Mouse (Mus musculus): ENCODE data around the gene Trex2. TPM values are rescaled to one million over a fixed set of nuclear protein-coding genes. Genes with fewer than 3 reads are reported as not detected.

Trex2 gene
- not detected in 2 replicates for polyA plus RNA-seq (2015; fragmentation: Nextera tagmentation; extraction: Ambion mirVana)

DNA sequence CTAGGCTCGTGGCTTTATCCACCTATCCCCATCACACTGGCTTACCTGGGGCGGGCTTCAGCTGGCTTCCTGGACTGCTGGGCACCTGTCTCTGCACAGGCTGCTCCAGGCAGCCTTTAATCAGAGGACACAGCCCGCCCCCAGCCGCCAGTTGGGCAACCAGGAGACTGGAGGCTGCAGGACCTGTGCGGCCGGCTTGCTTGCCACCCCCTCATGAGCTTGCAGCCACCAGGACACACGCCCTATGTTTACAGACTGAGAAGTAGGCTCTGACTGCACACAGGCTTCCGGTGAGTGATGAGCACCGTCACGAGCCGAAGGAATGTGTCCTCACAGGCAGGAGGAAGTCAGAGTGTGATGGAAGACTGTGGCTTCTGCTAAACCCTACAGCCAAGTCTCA is at the start of gene Trex2:
TSS of gene Trex2 (minus strand) at position 93 of the 400 bp plus-strand sequence.
- Histone ChIP-seq H3K9ac (replicated peaks) (no peak within 1 kb of the TSS), H3K4me1 (no peaks in the 10 kb centered on the region), H3K9me3 (no peaks in the 10 kb centered on the region), H3K36me3 (no peaks in the 10 kb centered on the region), H3K4me3 (no peak within 1 kb of the TSS), H3K27me3 (no peaks in the 10 kb centered on the region), H3K4me2 (replicated peaks) (no peak within 1 kb of the TSS), H3K27ac (replicated peaks) (no peak within 1 kb of the TSS)
- WGBS = 82% methylated on average over 11 of the region's 11 CpGs
- ATAC-seq (replicated peaks) = no peak

DNA sequence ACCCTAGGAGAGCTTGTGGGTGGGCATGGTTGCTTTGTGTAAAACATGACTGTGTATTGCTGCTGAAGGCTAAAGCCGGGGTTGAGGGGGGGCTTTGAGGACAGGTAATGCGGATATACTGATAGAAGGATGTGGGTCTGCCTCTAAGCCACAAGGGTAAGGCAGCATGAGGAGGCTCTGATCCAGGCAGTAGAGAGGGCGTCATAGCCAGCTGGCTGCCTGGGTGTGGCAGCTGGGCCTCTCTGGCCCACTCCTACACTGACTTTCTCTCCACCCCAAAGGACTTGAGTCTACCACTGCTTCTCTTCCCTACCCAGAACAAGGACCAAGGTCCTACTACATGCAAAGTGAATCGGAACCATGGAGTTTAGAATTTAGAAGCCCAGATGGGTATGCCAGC is 49.7 kb upstream of the Trex2 start:
- no peak overlapping the region for H3K9ac ChIP-seq (replicated peaks)
- H3K27me3 ChIP-seq = no peaks in the 10 kb centered on the region
- no peak overlapping the region for H3K27ac ChIP-seq (replicated peaks)
- no peaks in the 10 kb centered on the region for H3K36me3 ChIP-seq
- ATAC-seq (replicated peaks) = no peak
- H3K4me1 ChIP-seq = no peaks in the 10 kb centered on the region
- H3K4me3 ChIP-seq = no peak overlapping the region
- WGBS = 94% methylated on average over 4 of the region's 4 CpGs
- no peaks in the 10 kb centered on the region for H3K9me3 ChIP-seq
- no peak overlapping the region for H3K4me2 ChIP-seq (replicated peaks)

DNA sequence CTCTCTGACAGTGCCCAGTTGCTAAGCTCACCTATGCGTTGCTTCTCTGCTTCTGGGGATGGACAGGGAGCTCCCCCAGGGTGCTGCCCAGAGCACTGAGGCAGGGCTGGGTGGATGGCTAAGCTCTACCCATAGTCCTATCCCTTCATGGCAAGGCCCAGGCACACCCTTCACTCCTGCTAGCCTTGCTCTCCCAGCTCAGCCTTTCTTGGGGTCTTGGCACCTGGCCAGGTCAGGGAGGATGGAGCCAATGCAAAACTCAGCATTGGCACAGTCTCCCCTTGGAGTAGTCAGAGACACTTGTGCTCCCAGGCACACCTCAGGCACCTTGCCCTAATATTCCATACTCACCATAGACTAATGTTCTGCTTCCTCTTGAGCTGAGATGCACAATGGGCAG is 48.9 kb upstream of the Trex2 start:
- no peaks in the 10 kb centered on the region for H3K9me3 ChIP-seq
- no peaks in the 10 kb centered on the region for H3K36me3 ChIP-seq
- no peak overlapping the region for H3K4me3 ChIP-seq
- 95% methylated on average over 1 of the region's 1 CpGs for WGBS
- H3K4me1 ChIP-seq = no peaks in the 10 kb centered on the region
- no peak overlapping the region for H3K27ac ChIP-seq (replicated peaks)
- no peak overlapping the region for H3K9ac ChIP-seq (replicated peaks)
- no peak for ATAC-seq (replicated peaks)
- H3K27me3 ChIP-seq = no peaks in the 10 kb centered on the region
- H3K4me2 ChIP-seq (replicated peaks) = no peak overlapping the region

DNA sequence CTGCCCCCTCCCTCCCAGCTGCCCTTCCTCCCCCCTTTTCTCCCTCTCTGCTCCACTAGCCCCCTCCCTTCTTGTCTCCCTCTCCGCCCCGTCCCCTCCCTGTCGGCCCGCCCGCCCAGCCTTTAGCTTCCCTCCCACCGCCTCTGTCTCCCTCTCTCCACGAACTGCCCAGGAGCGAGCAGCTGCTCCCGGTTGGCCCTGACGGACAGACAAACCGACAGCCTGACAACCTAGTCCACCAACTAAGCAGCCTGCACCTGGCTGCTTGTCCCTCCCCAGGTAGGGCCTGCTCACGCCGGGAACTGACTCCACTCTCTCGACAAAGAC is 48.3 kb upstream of the Trex2 start, which contains the start of gene Bgn:
TSS of gene Bgn (plus strand) at position 119 of the 327 bp plus-strand sequence.
- H3K9ac ChIP-seq (replicated peaks) = no peak within 1 kb of the TSS
- no peaks in the 10 kb centered on the region for H3K9me3 ChIP-seq
- H3K36me3 ChIP-seq = no peaks in the 10 kb centered on the region
- no peak within 1 kb of the TSS for H3K27ac ChIP-seq (replicated peaks)
- H3K4me3 ChIP-seq = no peak within 1 kb of the TSS
- no peak within 1 kb of the TSS for H3K4me2 ChIP-seq (replicated peaks)
- 34% methylated on average over 10 of the region's 14 CpGs for WGBS
- no peaks in the 10 kb centered on the region for H3K27me3 ChIP-seq
- H3K4me1 ChIP-seq = no peaks in the 10 kb centered on the region
- ATAC-seq (replicated peaks) = no peak

DNA sequence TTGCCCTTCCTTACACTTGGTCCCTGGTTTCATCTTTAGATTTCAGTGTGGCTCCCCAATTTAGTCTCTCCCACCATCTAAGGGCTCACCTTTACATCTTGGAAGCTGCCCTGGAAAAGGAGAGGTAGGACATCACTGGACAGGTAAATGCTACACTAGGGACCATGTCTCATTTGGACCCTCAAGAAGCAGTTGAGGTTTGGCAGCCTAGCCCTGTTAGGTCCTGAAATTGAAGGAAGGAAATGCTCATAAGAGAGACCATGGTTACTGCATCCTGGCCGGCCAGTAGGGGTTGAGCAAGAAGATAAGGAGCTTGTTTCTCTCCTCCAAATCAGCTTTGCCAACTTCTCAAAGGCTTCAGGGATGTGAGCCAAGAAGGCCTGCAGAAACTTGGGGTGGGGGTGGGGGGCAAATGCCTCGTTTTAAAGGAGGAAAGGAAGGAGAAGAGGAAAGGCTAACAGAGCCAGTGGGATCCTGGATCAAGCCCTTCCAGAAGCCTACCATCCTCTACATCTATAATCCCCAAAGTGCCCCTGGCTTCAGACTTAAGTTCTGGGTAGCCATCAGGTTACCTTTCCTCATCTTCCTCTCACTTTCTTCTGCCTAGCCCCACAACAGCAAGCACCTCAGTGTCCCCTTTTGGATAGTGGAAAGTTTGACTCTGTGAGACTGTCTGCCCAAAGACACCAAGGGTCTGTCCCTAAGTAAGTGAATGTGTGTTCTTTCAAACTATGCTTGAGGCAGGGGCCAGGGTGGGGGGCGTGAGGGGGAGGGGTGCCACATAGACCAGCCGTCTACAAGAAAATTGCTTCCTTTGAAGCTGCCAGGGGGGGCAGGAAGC is 47.7 kb upstream of the Trex2 start:
- no peaks in the 10 kb centered on the region for H3K36me3 ChIP-seq
- H3K4me3 ChIP-seq = no peak overlapping the region
- no peak for ATAC-seq (replicated peaks)
- H3K27me3 ChIP-seq = no peaks in the 10 kb centered on the region
- H3K9me3 ChIP-seq = no peaks in the 10 kb centered on the region
- H3K4me2 ChIP-seq (replicated peaks) = no peak overlapping the region
- no peak overlapping the region for H3K27ac ChIP-seq (replicated peaks)
- 32% methylated on average over 4 of the region's 4 CpGs for WGBS
- H3K4me1 ChIP-seq = no peaks in the 10 kb centered on the region
- H3K9ac ChIP-seq (replicated peaks) = no peak overlapping the region

DNA sequence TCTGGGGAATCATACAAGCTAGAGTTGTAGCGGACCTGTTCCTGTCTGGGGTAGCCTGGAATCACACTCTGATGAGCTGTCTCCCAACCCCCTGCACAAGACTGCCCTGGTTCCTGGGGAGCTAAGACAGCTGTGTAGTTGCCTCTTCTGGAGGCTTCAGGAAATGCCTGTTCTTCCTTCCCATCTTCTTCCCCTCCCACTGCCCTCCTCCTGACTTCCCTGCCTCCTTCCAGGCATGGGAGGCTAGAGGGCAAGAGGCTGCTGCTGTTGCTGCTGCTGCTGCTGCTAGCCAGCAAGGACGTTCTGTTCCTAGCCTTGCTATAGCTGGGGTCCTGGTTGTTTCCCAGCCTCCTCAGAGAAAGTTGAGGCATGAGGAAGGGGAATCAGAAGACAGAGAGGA is 45.2 kb upstream of the Trex2 start:
- ATAC-seq (replicated peaks) = no peak
- WGBS = 49% methylated on average over 2 of the region's 2 CpGs

DNA sequence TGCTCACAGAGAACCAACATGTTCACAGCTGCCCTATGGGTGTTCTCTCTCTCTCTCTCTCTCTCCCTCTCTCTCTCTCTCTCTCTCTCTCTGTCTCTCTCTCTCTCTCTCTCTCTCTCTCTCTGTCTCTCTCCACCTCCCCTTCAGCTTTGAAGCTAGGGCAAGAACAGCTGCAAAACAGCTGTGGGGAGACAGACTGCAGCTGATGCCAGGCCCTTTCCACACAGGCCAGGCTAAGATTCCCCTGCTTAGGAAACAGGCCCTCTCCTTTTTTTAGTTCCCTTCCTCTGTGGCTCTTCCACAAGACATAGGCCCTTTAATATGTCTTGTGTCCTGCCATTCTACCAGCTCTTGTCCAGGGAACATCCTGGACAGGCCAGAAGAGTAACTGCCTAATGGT is 44.5 kb upstream of the Trex2 start:
- no peaks in the 10 kb centered on the region for H3K4me1 ChIP-seq
- ATAC-seq (replicated peaks) = no peak
- no peak overlapping the region for H3K9ac ChIP-seq (replicated peaks)
- no peaks in the 10 kb centered on the region for H3K36me3 ChIP-seq
- no peaks in the 10 kb centered on the region for H3K27me3 ChIP-seq
- H3K27ac ChIP-seq (replicated peaks) = no peak overlapping the region
- no peaks in the 10 kb centered on the region for H3K9me3 ChIP-seq
- H3K4me2 ChIP-seq (replicated peaks) = no peak overlapping the region
- no peak overlapping the region for H3K4me3 ChIP-seq

More for the DNA sequence above, 45.2 kb upstream of the Trex2 start:
- no peak overlapping the region for H3K9ac ChIP-seq (replicated peaks)
- no peaks in the 10 kb centered on the region for H3K27me3 ChIP-seq
- H3K9me3 ChIP-seq = no peaks in the 10 kb centered on the region
- H3K4me2 ChIP-seq (replicated peaks) = no peak overlapping the region
- H3K27ac ChIP-seq (replicated peaks) = no peak overlapping the region
- no peak overlapping the region for H3K4me3 ChIP-seq
- no peaks in the 10 kb centered on the region for H3K36me3 ChIP-seq
- H3K4me1 ChIP-seq = no peaks in the 10 kb centered on the region

DNA sequence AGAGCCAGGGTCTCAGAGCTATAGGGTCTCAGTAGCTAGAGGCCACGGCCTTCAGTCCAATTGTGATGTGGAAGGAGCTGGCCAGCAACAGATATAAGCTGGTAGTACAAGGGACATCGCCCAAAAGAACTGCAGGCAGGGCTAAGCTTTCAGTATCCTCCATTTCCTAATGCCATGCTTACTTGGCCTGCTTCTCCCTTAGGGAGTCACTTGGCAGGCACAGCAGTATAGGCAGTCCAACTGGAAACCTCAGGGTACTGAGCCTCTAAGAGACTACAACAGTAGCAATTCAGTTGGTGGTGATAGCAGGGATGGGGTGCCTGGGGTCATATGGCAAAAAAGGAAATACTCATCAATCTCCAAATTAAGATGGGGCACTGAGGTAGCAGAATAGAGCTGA is 42.4 kb upstream of the Trex2 start:
- Histone ChIP-seq H3K36me3 (no peaks in the 10 kb centered on the region), H3K27ac (replicated peaks) (no peak overlapping the region), H3K9ac (replicated peaks) (no peak overlapping the region), H3K27me3 (no peaks in the 10 kb centered on the region), H3K4me3 (no peak overlapping the region), H3K9me3 (no peaks in the 10 kb centered on the region), H3K4me2 (replicated peaks) (no peak overlapping the region), H3K4me1 (no peaks in the 10 kb centered on the region)
- 78% methylated on average over 2 of the region's 2 CpGs for WGBS
- ATAC-seq (replicated peaks) = no peak

DNA sequence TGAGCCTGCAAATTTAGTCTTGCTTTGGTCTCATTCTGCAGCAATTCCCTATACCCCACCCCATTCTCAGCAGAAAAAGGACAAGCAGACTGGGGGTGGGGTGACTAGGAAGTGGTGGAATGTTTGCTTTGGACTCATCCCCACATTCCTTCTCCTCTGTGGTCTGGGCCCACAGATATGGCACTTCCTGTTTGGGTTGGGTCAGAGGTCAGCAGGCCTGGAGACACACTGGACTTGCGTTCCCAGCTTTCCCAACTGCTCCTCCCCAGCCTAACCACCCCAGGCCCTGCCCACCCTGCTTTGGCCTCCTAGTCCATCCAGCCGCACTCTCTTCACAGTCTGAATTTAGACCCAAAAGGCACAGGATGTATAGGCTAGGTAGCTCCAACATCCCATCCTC is 41.5 kb upstream of the Trex2 start:
- ATAC-seq (replicated peaks) = no peak
- no peaks in the 10 kb centered on the region for H3K4me1 ChIP-seq
- no peaks in the 10 kb centered on the region for H3K9me3 ChIP-seq
- no peak overlapping the region for H3K4me2 ChIP-seq (replicated peaks)
- H3K36me3 ChIP-seq = no peaks in the 10 kb centered on the region
- 87% methylated on average over 2 of the region's 2 CpGs for WGBS
- no peak overlapping the region for H3K4me3 ChIP-seq
- no peak overlapping the region for H3K27ac ChIP-seq (replicated peaks)
- no peaks in the 10 kb centered on the region for H3K27me3 ChIP-seq
- H3K9ac ChIP-seq (replicated peaks) = no peak overlapping the region

DNA sequence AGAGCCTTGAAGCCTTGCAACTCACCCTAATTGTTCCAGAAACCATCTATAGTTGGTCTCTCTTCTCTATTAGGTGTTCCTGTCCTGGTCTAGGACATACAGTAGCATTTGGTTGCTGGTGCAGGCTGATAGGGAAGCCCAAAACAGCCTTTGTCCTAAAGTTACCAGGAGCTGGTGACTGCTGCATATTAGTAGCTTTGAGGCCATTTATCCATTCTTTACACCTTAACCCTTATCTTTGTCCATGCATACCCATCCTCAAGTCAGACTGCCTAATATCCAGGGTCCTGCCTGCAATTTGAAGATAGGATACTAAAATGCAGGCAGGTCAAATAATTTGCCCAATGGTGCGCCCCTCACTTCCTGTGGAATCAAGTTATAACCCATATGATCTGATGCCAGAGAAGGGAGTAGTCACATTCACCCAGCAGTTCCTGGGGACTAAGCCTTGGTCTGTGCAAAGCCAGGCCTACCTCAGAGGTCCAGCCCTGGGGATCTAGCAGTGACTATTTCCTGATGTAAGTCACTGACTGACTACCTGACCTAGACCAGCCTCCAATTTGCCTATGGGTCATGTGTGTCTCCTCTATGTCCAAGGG is 40.6 kb upstream of the Trex2 start:
- Histone ChIP-seq H3K27ac (replicated peaks) (no peak overlapping the region), H3K4me2 (replicated peaks) (no peak overlapping the region), H3K9me3 (no peaks in the 10 kb centered on the region), H3K9ac (replicated peaks) (no peak overlapping the region), H3K27me3 (no peaks in the 10 kb centered on the region), H3K36me3 (no peaks in the 10 kb centered on the region), H3K4me1 (no peaks in the 10 kb centered on the region), H3K4me3 (no peak overlapping the region)
- WGBS = 86% methylated on average over 1 of the region's 1 CpGs
- ATAC-seq (replicated peaks) = no peak

DNA sequence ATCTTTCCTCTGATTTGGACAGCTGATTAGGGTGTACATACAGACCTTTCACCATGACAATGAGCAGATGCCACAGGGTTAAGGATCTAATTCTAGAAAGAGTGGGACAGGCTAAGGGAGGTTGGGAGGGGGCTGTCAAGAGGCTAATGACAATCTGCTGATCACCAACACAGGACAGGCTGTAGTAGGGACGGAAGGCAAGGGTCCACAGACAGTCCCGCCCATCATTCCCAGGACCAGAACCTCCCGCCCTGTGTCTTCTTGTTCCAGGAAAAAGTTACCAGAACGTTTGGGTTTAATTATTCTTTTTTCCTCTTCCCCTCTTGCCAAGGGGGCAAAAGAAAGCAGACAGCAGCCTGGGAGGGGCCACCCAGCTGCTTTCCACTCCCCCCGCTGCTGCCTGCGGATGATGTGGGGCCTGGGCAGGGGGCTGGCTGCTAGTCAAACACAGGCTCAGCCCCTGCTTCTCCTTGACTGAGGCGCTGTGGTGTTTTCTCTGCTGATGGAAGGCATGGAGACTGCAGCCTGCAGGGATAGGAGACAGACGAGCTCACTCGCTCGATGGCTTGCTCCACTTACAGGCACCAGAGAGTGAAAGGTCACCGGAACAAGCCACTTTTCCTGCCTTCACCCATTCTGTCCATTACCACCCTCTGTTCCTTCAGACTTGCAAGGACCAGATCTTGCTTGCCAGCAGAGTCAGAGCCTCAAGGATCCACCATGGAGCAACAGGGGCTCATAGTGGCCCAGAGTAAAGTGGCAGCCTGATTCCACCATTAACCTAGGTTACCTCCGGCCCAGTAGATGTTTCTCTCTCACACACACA is 39.4 kb upstream of the Trex2 start:
- 64% methylated on average over 12 of the region's 12 CpGs for WGBS

DNA sequence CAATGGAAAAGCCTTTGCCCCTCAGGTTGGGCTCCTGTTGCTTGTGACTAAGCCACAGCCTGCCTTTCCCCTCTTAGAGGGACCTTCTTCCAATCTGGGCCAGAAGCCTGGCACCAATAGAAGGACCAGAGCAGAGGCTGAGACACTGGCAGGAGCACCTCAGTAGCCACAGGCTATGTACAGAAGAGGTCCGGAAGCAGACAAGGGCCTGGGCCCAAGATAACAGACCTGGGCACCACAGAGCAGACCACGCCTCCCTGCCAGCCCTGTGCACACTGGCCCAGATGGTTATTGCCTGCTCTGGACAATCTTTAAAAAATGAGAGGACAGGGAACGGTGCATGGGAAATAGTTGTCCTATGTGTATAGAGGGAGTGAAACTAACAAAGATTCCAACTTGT is 36.6 kb upstream of the Trex2 start:
- 88% methylated on average over 3 of the region's 3 CpGs for whole genome bisulfite sequencing
- no peaks in the 10 kb centered on the region for H3K9me3 ChIP-seq

More for the DNA sequence above, 39.4 kb upstream of the Trex2 start:
- Histone ChIP-seq H3K27ac (replicated peaks) (no peak overlapping the region), H3K4me3 (no peak overlapping the region), H3K9ac (replicated peaks) (no peak overlapping the region), H3K27me3 (no peaks in the 10 kb centered on the region), H3K4me1 (no peaks in the 10 kb centered on the region), H3K36me3 (no peaks in the 10 kb centered on the region), H3K4me2 (replicated peaks) (no peak overlapping the region), H3K9me3 (no peaks in the 10 kb centered on the region)
- ATAC-seq (replicated peaks) = no peak

More for the DNA sequence above, 36.6 kb upstream of the Trex2 start:
- Histone ChIP-seq H3K9ac (replicated peaks) (no peak overlapping the region), H3K4me2 (replicated peaks) (no peak overlapping the region), H3K27ac (replicated peaks) (no peak overlapping the region), H3K27me3 (no peaks in the 10 kb centered on the region), H3K36me3 (no peaks in the 10 kb centered on the region), H3K4me1 (no peaks in the 10 kb centered on the region), H3K4me3 (no peak overlapping the region)
- no peak for ATAC-seq (replicated peaks)
